Mouse (Mus musculus) thymus, postnatal 10 days (tissue): ENCODE measurements around the gene Cxcl10.
"Not testable (repeated sequence)": the region's sequence is repeated elsewhere in the genome, so short reads cannot be mapped to it uniquely, and the experiment has no call there.

Source experiments
- DNase-seq, 2 experiments: peaks; one replicate each; pipeline ENCODE4 v3.0.0; 2021; ENCODE audit warnings: low spot score in 2 of 2

The Cxcl10 gene

DNA sequence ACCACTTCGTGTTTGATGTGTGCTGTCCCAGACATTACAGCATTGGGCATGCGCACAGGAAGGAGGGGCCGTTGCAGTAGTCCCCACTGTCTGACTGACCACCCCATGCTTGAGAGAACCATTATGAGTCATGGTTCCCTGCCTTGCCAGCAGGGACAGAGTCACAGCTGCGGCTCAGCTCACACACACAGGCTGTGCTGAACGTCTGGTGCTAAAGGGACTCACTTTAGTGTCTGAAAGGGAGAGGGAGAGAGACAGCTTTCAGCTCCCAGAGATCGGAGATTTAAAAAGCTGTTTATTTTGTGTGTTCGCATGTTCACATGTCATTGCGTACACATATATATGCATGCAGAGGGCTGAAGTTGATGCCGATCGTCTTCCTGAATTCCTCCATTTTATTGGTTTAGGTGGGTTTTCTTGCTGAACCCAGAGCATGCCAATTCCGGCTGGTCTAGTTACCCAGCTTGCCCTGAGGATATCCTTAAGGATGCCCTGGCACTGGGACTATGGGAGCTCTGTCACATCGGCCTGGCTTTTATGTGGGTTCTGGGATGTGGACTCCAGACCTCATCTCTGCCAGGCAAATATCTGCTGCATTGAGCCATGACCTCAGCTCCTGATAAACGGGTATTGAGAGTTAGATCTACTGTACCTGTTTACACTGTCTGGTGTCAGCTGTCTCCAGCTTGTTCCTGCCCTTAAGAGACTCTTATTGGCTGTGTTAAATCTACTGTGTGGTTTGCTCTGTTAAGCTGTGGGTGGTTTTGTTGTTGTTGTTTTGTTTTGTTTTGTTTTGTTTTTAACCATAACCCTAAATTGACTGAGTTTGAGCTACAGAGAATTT is 20.7 kb upstream of the Cxcl10 start:
- no peak for DNase-seq

DNA sequence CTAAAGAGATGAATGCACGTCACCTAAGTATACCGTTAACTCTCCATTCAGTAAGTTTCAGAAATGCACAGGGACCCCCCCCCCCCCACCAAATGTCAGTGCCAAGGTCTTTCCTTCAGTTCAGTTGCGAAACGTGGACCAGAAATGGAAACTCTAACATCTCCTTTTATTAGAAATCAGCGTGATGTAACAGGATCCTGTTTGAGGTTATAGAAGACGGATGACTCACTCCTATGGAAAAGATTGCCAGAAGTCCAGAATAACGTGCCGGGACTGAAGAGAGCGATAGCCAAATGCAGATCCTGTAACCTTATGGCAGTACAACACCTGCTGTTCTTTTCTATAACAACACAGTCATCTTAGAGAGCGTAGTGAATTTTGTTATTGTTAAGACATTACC is 19.7 kb upstream of the Cxcl10 start:
- no peak for DNase-seq

GRCm38 (mm10) chr5:92366565-92366964 is 17.9 kb upstream of the Cxcl10 start:
- no peak for DNase-seq

- no peak for DNase-seq
Measured at GRCm38 (mm10) chr5:92365146-92365705, 16.5 kb upstream of the Cxcl10 start.

DNA sequence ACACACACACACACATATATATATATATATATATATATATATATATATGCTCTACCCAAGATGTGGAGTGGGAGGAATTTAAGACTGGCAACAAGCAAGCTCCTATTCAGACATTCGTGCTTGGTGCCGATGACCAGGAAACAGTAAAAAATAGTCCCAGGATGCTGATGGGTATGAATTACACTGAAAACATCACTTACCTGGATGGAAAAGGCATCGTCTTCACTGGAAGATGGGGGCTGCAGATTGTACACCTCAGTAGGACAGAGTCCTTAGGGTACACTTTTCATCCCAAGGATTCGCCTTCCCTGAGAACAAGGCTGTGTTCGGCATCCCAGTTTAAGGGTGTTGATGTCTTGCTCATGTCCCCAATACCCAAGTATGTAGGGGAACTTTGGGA is 15.3 kb upstream of the Cxcl10 start:
- DNase-seq: no peak

DNA sequence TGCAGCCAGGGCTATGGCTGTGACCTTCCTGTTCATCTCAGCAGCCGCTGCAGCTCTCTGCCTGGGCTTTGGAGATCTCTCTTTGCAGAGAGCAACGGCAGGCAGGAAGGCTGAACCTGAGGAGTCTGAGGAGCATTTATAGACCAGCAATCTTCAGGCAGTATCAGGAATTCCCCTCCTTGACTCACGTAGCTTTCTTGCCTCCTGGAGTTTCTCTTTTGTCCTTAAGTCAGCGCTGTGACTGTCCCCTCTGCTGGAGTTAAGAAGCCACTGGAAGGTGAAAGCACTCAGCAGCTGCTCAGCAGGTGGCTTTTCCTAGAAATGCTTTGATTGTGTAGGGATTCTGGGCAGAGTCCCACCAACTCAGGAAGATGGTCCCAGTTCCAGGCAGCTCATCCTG is 14.5 kb upstream of the Cxcl10 start:
- no peak for DNase-seq

DNA sequence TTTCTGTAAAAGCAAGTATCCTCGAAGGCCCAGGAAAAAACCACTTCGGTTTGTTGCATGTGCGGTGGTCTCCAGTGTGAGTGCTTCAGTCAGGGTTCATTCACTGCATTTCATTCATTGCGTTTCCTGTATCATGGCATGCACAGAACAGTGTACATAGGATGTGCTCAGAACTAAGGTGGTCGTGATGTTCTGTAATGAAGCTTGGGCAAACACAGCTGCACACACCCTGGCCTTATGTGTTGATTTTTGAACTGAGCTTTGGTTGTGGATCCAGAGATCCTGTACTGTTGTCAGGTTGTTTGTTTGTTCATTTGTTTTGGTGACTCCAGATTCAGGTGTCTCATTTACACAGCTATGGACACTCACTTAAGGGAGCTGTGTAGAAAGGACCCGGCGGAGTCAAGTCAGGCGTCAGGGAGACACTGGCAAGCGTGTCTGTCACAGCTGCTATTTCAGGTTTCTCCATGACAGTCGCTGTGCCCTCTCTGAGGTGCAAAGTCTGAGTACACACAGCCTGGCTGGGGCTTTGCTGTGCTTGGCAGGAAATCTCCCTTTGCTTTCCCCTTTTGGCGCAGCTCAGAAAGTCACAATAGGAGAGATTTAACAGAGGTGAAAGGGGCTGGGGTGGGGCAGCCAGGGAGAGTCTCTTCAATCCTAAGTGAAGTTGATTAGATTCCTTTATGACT is 10.2 kb upstream of the Cxcl10 start:
- DNase-seq: no peak

DNA sequence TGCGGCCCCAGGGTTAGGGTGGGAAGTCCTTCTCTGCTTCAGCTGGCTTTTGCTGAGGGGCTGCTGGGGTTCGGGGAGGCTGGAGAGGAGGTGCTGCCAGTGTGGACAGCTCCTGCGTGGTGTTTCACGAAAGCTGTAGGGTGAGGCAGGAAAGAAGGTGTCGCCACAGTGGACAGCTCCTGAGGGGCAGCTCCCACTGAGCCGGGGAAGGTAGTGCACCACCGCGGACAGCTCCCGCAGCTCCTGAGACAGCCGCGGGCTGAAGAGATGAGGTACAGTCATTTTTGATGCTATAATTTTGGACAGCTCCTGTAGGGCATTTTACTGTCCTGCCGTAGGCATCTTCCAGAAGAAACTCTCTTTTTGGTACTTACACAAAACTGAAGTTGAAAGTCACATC is 9.3 kb upstream of the Cxcl10 start:
- DNase-seq: no peak

GRCm38 (mm10) chr5:92353517-92353916 is 4.8 kb upstream of the Cxcl10 start:
- peak in 1 of 2 experiments; percentile 21 for DNase-seq

GRCm38 (mm10) chr5:92352716-92353115 is 4.0 kb upstream of the Cxcl10 start:
- DNase-seq: not testable (repeated sequence)

GRCm38 (mm10) chr5:92349731-92350130 is 1.0 kb upstream of the Cxcl10 start:
- no peak for DNase-seq

GRCm38 (mm10) chr5:92345006-92345405 is 3.7 kb downstream of the Cxcl10 start:
- DNase-seq: no peak

- DNase-seq: no peak
Measured at GRCm38 (mm10) chr5:92340606-92341005, 8.1 kb downstream of the Cxcl10 start.

DNA sequence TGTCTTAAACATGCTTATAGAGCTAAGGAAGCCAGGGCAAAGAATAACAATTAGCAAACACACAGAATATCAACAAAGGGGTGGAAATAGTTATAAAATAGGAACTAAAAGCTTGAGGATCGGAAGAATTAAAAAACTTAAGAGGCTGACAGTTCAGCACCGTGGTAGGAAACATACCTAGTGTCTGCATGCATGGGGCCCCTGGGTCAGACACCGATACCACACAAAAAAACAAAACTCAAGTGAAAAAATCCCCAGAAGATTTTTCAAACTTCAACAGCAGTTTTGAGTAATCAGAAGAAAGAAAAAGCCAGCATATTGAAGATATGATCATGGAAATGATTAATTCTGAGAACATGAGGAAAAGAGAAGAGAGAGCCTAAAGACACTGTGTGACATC is 11.9 kb downstream of the Cxcl10 start:
- DNase-seq: no peak

DNA sequence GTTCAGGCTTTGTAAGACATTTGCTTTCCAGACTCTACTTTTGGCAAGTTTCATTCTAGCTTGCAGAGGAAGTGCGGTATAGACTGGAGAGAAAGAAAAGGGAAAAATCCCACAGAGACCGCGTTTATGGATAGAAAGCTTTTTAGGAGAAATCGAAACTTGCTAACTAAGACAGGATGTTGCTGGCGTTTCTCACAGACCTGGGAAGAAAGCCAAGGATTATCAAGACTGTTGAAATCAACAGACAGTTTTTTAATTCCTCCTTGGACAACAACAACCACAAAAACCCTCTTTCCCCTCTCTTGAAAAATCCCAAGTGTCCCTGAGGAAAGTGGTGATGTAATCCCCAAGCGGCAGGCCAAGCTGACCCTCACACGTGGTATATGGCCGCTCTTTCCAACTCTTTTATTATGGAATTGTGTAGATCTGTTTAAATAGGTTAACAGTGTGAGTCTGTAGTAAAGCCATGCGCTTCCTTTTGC is 16.3 kb downstream of the Cxcl10 start:
- no peak for DNase-seq

GRCm38 (mm10) chr5:92331635-92332338 is 16.9 kb downstream of the Cxcl10 start, which contains the start of gene Art3:
Art3 (plus strand) TSS chr5:92331827.
- DNase-seq: no peak

- no peak for DNase-seq
Measured at GRCm38 (mm10) chr5:92331122-92331521, 17.6 kb downstream of the Cxcl10 start.

GRCm38 (mm10) chr5:92327929-92328328 is 20.8 kb downstream of the Cxcl10 start, which contains the start of gene Cxcl9:
Cxcl9 (minus strand) TSS chr5:92328079.
- no peak for DNase-seq

DNA sequence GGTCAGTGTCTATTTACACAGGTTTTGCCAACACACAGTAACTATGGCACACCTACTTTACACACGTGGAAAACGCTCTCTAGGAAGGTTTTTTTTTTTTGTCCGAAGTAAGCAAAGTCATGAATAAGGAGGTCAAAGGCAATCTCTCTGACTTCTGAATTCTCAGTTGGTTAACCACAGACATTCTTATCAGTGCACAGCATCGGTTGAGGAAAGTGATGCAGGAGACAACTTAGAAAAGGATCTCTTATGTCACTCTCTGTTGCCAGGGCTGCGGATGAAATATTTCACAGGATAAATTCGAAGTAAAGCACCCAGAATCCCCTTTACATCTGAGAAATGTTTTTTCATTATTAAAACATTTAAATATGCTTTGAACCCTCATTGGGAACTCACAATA is 21.3 kb downstream of the Cxcl10 start:
- no peak for DNase-seq

GRCm38 (mm10) chr5:92323264-92323663 is 25.4 kb downstream of the Cxcl10 start:
- DNase-seq: no peak

- no peak for DNase-seq
Measured at GRCm38 (mm10) chr5:92322612-92323011, 26.1 kb downstream of the Cxcl10 start.
